Mouse (Mus musculus) midbrain, postnatal 0 days (tissue): ENCODE data around the gene AI481877. TPM values are rescaled to one million over a fixed set of nuclear protein-coding genes. Genes with fewer than 3 reads are reported as not detected.

ENCODE experiments used
- ATAC-seq: fragments of 200-750 bp; cut with Nextera tagmentation; 2 replicates; pipeline ENCODE4 v1.8.0; 2017; ENCODE audit warnings: moderate number of reproducible peaks, mild to moderate bottlenecking, moderate TSS enrichment, moderate library complexity; ENCODE audit not compliant: low FRiP score
- DNase-seq: peaks from one replicate; pipeline ENCODE4 v3.0.0-alpha.2; 2015; ENCODE audit warnings: low spot score
- H3K27ac ChIP-seq: fragments of 300-500 bp; sonication (generic); 2 replicates; pipeline ENCODE4 v1.5.1; 2014; ENCODE audit warnings: low read depth, mild to moderate bottlenecking, low read length, mixed read lengths
- H3K27me3 ChIP-seq: fragments of 300-500 bp; sonication (generic); 2 replicates; pipeline ENCODE4 v1.6.1; 2014; ENCODE audit warnings: low read length, control low read depth, mixed read lengths; ENCODE audit not compliant: insufficient read depth
- H3K36me3 ChIP-seq: fragments of 300-500 bp; sonication (generic); 2 replicates; pipeline ENCODE4 v1.6.1; 2014; ENCODE audit warnings: low read length, control low read depth, mixed read lengths; ENCODE audit not compliant: insufficient read depth
- H3K4me1 ChIP-seq: fragments of 300-500 bp; sonication (generic); 2 replicates; pipeline ENCODE4 v1.6.1; 2014; ENCODE audit warnings: mild to moderate bottlenecking, control low read depth, antibody characterized with exemption, low read length, mixed read lengths; ENCODE audit not compliant: insufficient read depth
- H3K4me2 ChIP-seq: fragments of 300-500 bp; sonication (generic); 2 replicates; pipeline ENCODE4 v1.6.1; 2014; ENCODE audit warnings: low read depth, mild to moderate bottlenecking, low read length, mixed read lengths; ENCODE audit not compliant: poor library complexity, severe bottlenecking
- H3K4me3 ChIP-seq: fragments of 300-500 bp; sonication (generic); 2 replicates; pipeline ENCODE4 v1.5.1; 2014; ENCODE audit warnings: low read depth, mild to moderate bottlenecking, low read length, moderate library complexity
- H3K9ac ChIP-seq: fragments of 300-500 bp; sonication (generic); replicated peaks from 2 replicates; pipeline ENCODE4 v1.6.1; 2014; ENCODE audit warnings: mild to moderate bottlenecking, low read length, moderate library complexity, mixed read lengths; ENCODE audit not compliant: poor library complexity, severe bottlenecking
- H3K9me3 ChIP-seq: fragments of 300-500 bp; sonication (generic); 2 replicates; pipeline ENCODE4 v1.6.1; 2016; ENCODE audit warnings: low read length, control low read depth
- CTCF ChIP-seq: IDR thresholded peaks from 2 replicates; pipeline ENCODE4 v1.5.1; 2016; ENCODE audit warnings: antibody characterized with exemption, mild to moderate bottlenecking
- WGBS: fragments of 180-500 bp; shearing (Covaris S2); extraction: QIAGEN DNeasy Blood & Tissue Kit; methylation state at CpG from one replicate; pipeline ENCODE4 v1.1.7; 2014; 5-methylcytosine and 5-hydroxymethylcytosine counted together
- polyA plus RNA-seq: library from polyadenylated mRNA; unstranded; fragments of >200 nt; fragmentation: Nextera tagmentation; extraction: Ambion mirVana; gene quantifications from 2 replicates; pipeline ENCODE4 v1.2.1, GENCODE M21; 2015
- total RNA-seq: library from RNA; depleted of rRNA; stranded (reverse); fragments of >200 nt; gene quantifications from 2 replicates; pipeline ENCODE4 v1.2.3, GENCODE M21; 2014

AI481877 gene
- total and polyA plus RNA-seq, 2 experiments from 2014 or later: 0.02 TPM; not detected in 1

- Histone ChIP-seq H3K27ac (no peak overlapping the region), H3K9me3 (no peaks in the 10 kb centered on the region), H3K4me2 (no peak overlapping the region), H3K4me3 (no peak overlapping the region), H3K36me3 (no peaks in the 10 kb centered on the region), H3K9ac (no peak overlapping the region), H3K4me1 (no peaks in the 10 kb centered on the region), H3K27me3 (no peaks in the 10 kb centered on the region)
- ATAC-seq: no peak
- WGBS: 81% methylated on average over 4 of the region's 4 CpGs
- no peak for TF ChIP-seq CTCF
- no peak for DNase-seq
These were observed 30.1 kb downstream of the AI481877 start for GRCm38 (mm10) chr4:59108721-59109120.

- DNase-seq (no peak), ATAC-seq (no peak)
- no peaks in the 10 kb centered on the region for H3K36me3 ChIP-seq
- no peak overlapping the region for H3K4me2 ChIP-seq
- H3K9me3 ChIP-seq: no peaks in the 10 kb centered on the region
- H3K4me3 ChIP-seq: no peak overlapping the region
- no peaks in the 10 kb centered on the region for H3K27me3 ChIP-seq
- H3K4me1 ChIP-seq: no peaks in the 10 kb centered on the region
- 74% methylated on average over 2 of the region's 2 CpGs for WGBS
- H3K9ac ChIP-seq: no peak overlapping the region
- no peak for TF ChIP-seq CTCF
- no peak overlapping the region for H3K27ac ChIP-seq
These were observed 30.9 kb downstream of the AI481877 start for GRCm38 (mm10) chr4:59107886-59108285.

- Histone ChIP-seq H3K9ac (no peak overlapping the region), H3K27me3 (no peaks in the 10 kb centered on the region), H3K9me3 (no peaks in the 10 kb centered on the region), H3K4me3 (no peak overlapping the region), H3K27ac (no peak overlapping the region), H3K4me1 (no peaks in the 10 kb centered on the region), H3K4me2 (no peak overlapping the region), H3K36me3 (no peaks in the 10 kb centered on the region)
- WGBS: 82% methylated on average over 5 of the region's 5 CpGs
- DNase-seq (no peak), ATAC-seq (no peak)
- TF ChIP-seq CTCF: no peak
These were observed 32.1 kb downstream of the AI481877 start for GRCm38 (mm10) chr4:59106661-59107060.

GRCm38 (mm10) chr4:59104166-59104565, 34.6 kb downstream of the AI481877 start:
- 96% methylated on average over 2 of the region's 2 CpGs for WGBS
- ATAC-seq: no peak

GRCm38 (mm10) chr4:59096393-59096792, 42.4 kb downstream of the AI481877 start:
- no peak overlapping the region for H3K9ac ChIP-seq
- TF ChIP-seq CTCF: peak; percentile 99
- peak; percentile 82 for ATAC-seq
- H3K4me2 ChIP-seq: no peak overlapping the region
- no peaks in the 10 kb centered on the region for H3K9me3 ChIP-seq
- H3K27ac ChIP-seq: no peak overlapping the region
- no peaks in the 10 kb centered on the region for H3K4me1 ChIP-seq
- no peaks in the 10 kb centered on the region for H3K27me3 ChIP-seq
- no peaks in the 10 kb centered on the region for H3K36me3 ChIP-seq
- no peak overlapping the region for H3K4me3 ChIP-seq
- peak; percentile 91 for DNase-seq

More at GRCm38 (mm10) chr4:59104166-59104565, 34.6 kb downstream of the AI481877 start:
- Histone ChIP-seq H3K9ac (no peak overlapping the region), H3K4me1 (no peaks in the 10 kb centered on the region), H3K4me2 (no peak overlapping the region), H3K4me3 (no peak overlapping the region), H3K9me3 (no peaks in the 10 kb centered on the region), H3K27me3 (no peaks in the 10 kb centered on the region), H3K36me3 (no peaks in the 10 kb centered on the region), H3K27ac (no peak overlapping the region)
- TF ChIP-seq CTCF: no peak
- no peak for DNase-seq

GRCm38 (mm10) chr4:59089391-59089790, 49.4 kb downstream of the AI481877 start:
- Histone ChIP-seq H3K4me2 (no peak overlapping the region), H3K27ac (no peak overlapping the region), H3K4me1 (no peaks in the 10 kb centered on the region), H3K27me3 (no peaks in the 10 kb centered on the region), H3K36me3 (no peaks in the 10 kb centered on the region), H3K9me3 (no peaks in the 10 kb centered on the region), H3K9ac (no peak overlapping the region), H3K4me3 (no peak overlapping the region)
- TF ChIP-seq CTCF: no peak
- 56% methylated on average over 1 of the region's 1 CpGs for WGBS
- ATAC-seq: no peak
- DNase-seq: no peak

GRCm38 (mm10) chr4:59083430-59083829, 55.4 kb downstream of the AI481877 start:
- Histone ChIP-seq H3K36me3 (no peaks in the 10 kb centered on the region), H3K9me3 (no peaks in the 10 kb centered on the region), H3K27ac (no peak overlapping the region), H3K4me1 (no peaks in the 10 kb centered on the region), H3K27me3 (no peaks in the 10 kb centered on the region), H3K9ac (no peak overlapping the region), H3K4me2 (no peak overlapping the region), H3K4me3 (no peak overlapping the region)
- TF ChIP-seq CTCF: no peak
- ATAC-seq (no peak), DNase-seq (no peak)
- 76% methylated on average over 2 of the region's 2 CpGs for WGBS
